Mouse (Mus musculus) liver, adult 2 months (tissue): ENCODE results near the gene Tgfb2.

Source experiments
- CTCF ChIP-seq: fragments of 200-500 bp; IDR thresholded peaks from 2 replicates; pipeline ENCODE4 v1.5.1; 2011; ENCODE audit warnings: low read depth, low read length, control low read depth
- POLR2A ChIP-seq: fragments of 200-500 bp; IDR thresholded peaks from 2 replicates; pipeline ENCODE4 v1.6.1; 2011; ENCODE audit warnings: low read length, control low read depth; ENCODE audit not compliant: insufficient read depth; ENCODE audit errors: extremely low read depth

DNA sequence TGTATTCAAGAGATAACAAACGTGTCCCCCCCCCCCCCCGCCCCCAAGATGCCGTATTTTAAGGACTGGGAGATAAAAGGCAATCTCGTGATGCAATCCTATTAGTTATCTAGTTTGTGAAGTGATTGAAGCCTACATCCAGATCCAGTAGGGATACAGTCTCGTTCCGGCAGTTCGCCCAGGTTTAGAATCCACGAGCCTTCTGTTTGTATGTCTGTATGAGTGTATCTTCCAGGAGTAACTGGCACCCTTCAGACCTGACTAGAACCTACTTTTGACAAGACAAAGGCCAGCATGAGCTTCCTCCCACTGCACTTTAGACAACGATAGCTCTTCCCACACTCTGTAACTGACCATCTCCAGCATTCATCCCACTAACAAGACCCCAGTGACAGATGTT lies 14.1 kb downstream of the Tgfb2 start:
- TF ChIP-seq POLR2A (no peak), CTCF (no peak)
